In genomic region chr5:137740506-137740905, GRCm38 (mm10) we compare ENCODE assay signal across 8 mouse cellular contexts. TPM values are rescaled to one million over a fixed set of nuclear protein-coding genes. Genes with fewer than 3 reads are reported as not detected.
DNase-seq lines count a peak whose midpoint lies in the region; ATAC-seq and TF ChIP-seq lines count a peak whose summit lies in the region.

No protein-coding gene starts in this region.

- DNase-seq in kidney, adult 11 months, result no peak
- DNase-seq in embryonic facial prominence, embryonic 11.5 days (ENCODE audit: low spot score), result peak; percentile 32
- no peak for DNase-seq in embryo, embryonic 10 days (ENCODE audit: low spot score)
- no peak for DNase-seq in retina, embryonic 14.5 days (ENCODE audit: low spot score)

- H3K79me2 ChIP-seq in myocyte (ENCODE audit: control insufficient read depth, insufficient read depth), result no peaks in the 10 kb centered on the region

- H3K4me1 ChIP-seq in kidney, embryonic 15.5 days, result peaks cover 37% of the 10 kb centered on the region
- peaks cover 6% of the 10 kb centered on the region for H3K4me1 ChIP-seq in embryonic facial prominence, embryonic 11.5 days (ENCODE audit: control insufficient read depth, insufficient read depth, low read length)
- peaks cover 43% of the 10 kb centered on the region for H3K4me1 ChIP-seq in hindbrain, embryonic 15.5 days (replicated peaks)

- H3ac ChIP-seq in myocyte (ENCODE audit: control insufficient read depth, insufficient read length), result peak overlapping the region; percentile 16

- no peaks in the 10 kb centered on the region for H3K27me3 ChIP-seq in kidney, embryonic 15.5 days
- H3K27me3 ChIP-seq in embryonic facial prominence, embryonic 11.5 days (ENCODE audit: control insufficient read depth, insufficient read depth, low read length), result no peaks in the 10 kb centered on the region
- H3K27me3 ChIP-seq in hindbrain, embryonic 15.5 days, result no peaks in the 10 kb centered on the region
- H3K27me3 ChIP-seq in myocyte (ENCODE audit: control insufficient read depth, insufficient read depth, insufficient read length), result no peaks in the 10 kb centered on the region

- H3K9ac ChIP-seq in kidney, embryonic 15.5 days, result peak overlapping the region; percentile 65
- H3K9ac ChIP-seq in embryonic facial prominence, embryonic 11.5 days (replicated peaks; ENCODE audit: low read length), result peak overlapping the region; percentile 72
- H3K9ac ChIP-seq in hindbrain, embryonic 15.5 days, result peak overlapping the region; percentile 62

- H3K9me3 ChIP-seq in kidney, embryonic 15.5 days (replicated peaks), result no peaks in the 10 kb centered on the region
- H3K9me3 ChIP-seq in embryonic facial prominence, embryonic 11.5 days (replicated peaks; ENCODE audit: control insufficient read depth, low read length), result no peaks in the 10 kb centered on the region
- H3K9me3 ChIP-seq in hindbrain, embryonic 15.5 days, result no peaks in the 10 kb centered on the region

- 10% methylated on average over 11 of the region's 11 CpGs for WGBS in kidney, embryonic 15.5 days
- WGBS in embryonic facial prominence, embryonic 11.5 days, result 9% methylated on average over 11 of the region's 11 CpGs
- 4% methylated on average over 11 of the region's 11 CpGs for WGBS in hindbrain, embryonic 15.5 days

- peak overlapping the region; percentile 97 for H3K4me2 ChIP-seq in kidney, embryonic 15.5 days
- H3K4me2 ChIP-seq in embryonic facial prominence, embryonic 11.5 days (ENCODE audit: low read depth, low read length), result peak overlapping the region; percentile 93
- peak overlapping the region; percentile 94 for H3K4me2 ChIP-seq in hindbrain, embryonic 15.5 days
- H3K4me2 ChIP-seq in myocyte (ENCODE audit: low read depth), result peak overlapping the region; percentile 67

- peak overlapping the region; percentile 69 for H3K4me3 ChIP-seq in kidney, embryonic 15.5 days (replicated peaks)
- peak overlapping the region; percentile 69 for H3K4me3 ChIP-seq in embryonic facial prominence, embryonic 11.5 days (ENCODE audit: low read depth, low read length)
- H3K4me3 ChIP-seq in hindbrain, embryonic 15.5 days, result peak overlapping the region; percentile 64
- peak overlapping the region; percentile 25 for H3K4me3 ChIP-seq in myocyte

- H3K27ac ChIP-seq in kidney, embryonic 15.5 days, result 0 out of 2 replicates have a peak overlapping the region, but pooled peaks have one; percentile 81
- H3K27ac ChIP-seq in embryonic facial prominence, embryonic 11.5 days (replicated peaks; ENCODE audit: low read depth, low read length), result no peak overlapping the region
- peak overlapping the region; percentile 93 for H3K27ac ChIP-seq in hindbrain, embryonic 15.5 days (replicated peaks)

- peaks cover 12% of the 10 kb centered on the region for H3K36me3 ChIP-seq in kidney, embryonic 15.5 days
- no peaks in the 10 kb centered on the region; the same call in 1 of the 2 replicates for H3K36me3 ChIP-seq in embryonic facial prominence, embryonic 11.5 days (replicated peaks; ENCODE audit: control insufficient read depth, insufficient read depth, low read depth, low read length)
- H3K36me3 ChIP-seq in hindbrain, embryonic 15.5 days, result peaks cover 16% of the 10 kb centered on the region
- H3K36me3 ChIP-seq in myocyte (ENCODE audit: control insufficient read depth, insufficient read depth), result no peaks in the 10 kb centered on the region

- ATAC-seq in kidney, embryonic 15.5 days (replicated peaks; ENCODE audit: low FRiP score), result no peak
- ATAC-seq in embryonic facial prominence, embryonic 11.5 days (replicated peaks; ENCODE audit: insufficient number of reproducible peaks, low FRiP score, low TSS enrichment, low read depth), result 0 out of 2 replicates have a peak, but pooled peaks have one; percentile 12
- ATAC-seq in hindbrain, embryonic 15.5 days (ENCODE audit: low FRiP score, low read depth), result no peak; the same call in 1 of the 2 replicates
- no peak for ATAC-seq in activated CD4-positive, CD25-positive, alpha-beta regulatory T cell, adult 4 months

- no peak for TF ChIP-seq POLR2A in myocyte (IDR thresholded peaks at IDR 0.05; ENCODE audit: insufficient read length, low read depth)

TF ChIP-seq in myocyte, 11 proteins besides CTCF, POLR2A, EP300 and RAD21:
- no peak for TF ChIP-seq MYOD1 (IDR thresholded peaks at IDR 0.05; ENCODE audit: control insufficient read depth in 1 of 3, insufficient read length in 2 of 3, low read depth in 2 of 3)
- no peak for TF ChIP-seq USF1 (IDR thresholded peaks at IDR 0.05; ENCODE audit: low read depth)
- no peak for TF ChIP-seq CEBPB (IDR thresholded peaks at IDR 0.05; ENCODE audit: insufficient read depth, poor library complexity, severe bottlenecking)
TF ChIP-seq in myocyte: peak in this region for 0.

RNA-seq across cellular contexts. Expression of gene Nyap1, which starts 0.9 kb away (rescaled TPM):
- 1.8 and 2.1 TPM in 2 replicates for polyA plus RNA-seq in kidney, embryonic 15.5 days (2015; fragmentation: Nextera tagmentation; extraction: Ambion mirVana)
- polyA plus RNA-seq in embryonic facial prominence, embryonic 11.5 days (2014; fragmentation: Nextera tagmentation; extraction: Ambion mirVana), result 1.6 and 2.5 TPM in 2 replicates
- 44.1 and 48.5 TPM in 2 replicates for polyA plus RNA-seq in hindbrain, embryonic 15.5 days (2015; fragmentation: Nextera tagmentation; extraction: Ambion mirVana)
- 2.7 TPM for polyA plus RNA-seq in myocyte (2012; fragmentation: generic; extraction: Trizol)
- polyA plus RNA-seq in activated CD4-positive, CD25-positive, alpha-beta regulatory T cell, adult 4 months (2017; shearing (Covaris generic)), result under 1 TPM in 1 of 2 experiments, not detected in 1; 0.19 TPM

RNA-seq across cellular contexts. Expression of gene Tsc22d4, which starts 5.0 kb away (rescaled TPM):
- polyA plus RNA-seq in kidney, embryonic 15.5 days (2015; fragmentation: Nextera tagmentation; extraction: Ambion mirVana), result 111 and 126 TPM in 2 replicates
- 76.1 and 78.8 TPM in 2 replicates for polyA plus RNA-seq in embryonic facial prominence, embryonic 11.5 days (2014; fragmentation: Nextera tagmentation; extraction: Ambion mirVana)
- polyA plus RNA-seq in hindbrain, embryonic 15.5 days (2015; fragmentation: Nextera tagmentation; extraction: Ambion mirVana), result 84.5 and 88.6 TPM in 2 replicates
- 48.1 TPM for polyA plus RNA-seq in myocyte (2012; fragmentation: generic; extraction: Trizol)
- 10 to 100 TPM; 62.9 to 82.3 TPM for polyA plus RNA-seq in activated CD4-positive, CD25-positive, alpha-beta regulatory T cell, adult 4 months (2017; shearing (Covaris generic))

RNA-seq across cellular contexts. Expression of gene Ppp1r35, which starts 38.1 kb away (rescaled TPM):
- 25.9 and 33.2 TPM in 2 replicates for polyA plus RNA-seq in kidney, embryonic 15.5 days (2015; fragmentation: Nextera tagmentation; extraction: Ambion mirVana)
- polyA plus RNA-seq in embryonic facial prominence, embryonic 11.5 days (2014; fragmentation: Nextera tagmentation; extraction: Ambion mirVana), result 57.6 and 65.1 TPM in 2 replicates
- polyA plus RNA-seq in hindbrain, embryonic 15.5 days (2015; fragmentation: Nextera tagmentation; extraction: Ambion mirVana), result 43.4 and 44.7 TPM in 2 replicates
- polyA plus RNA-seq in myocyte (2012; fragmentation: generic; extraction: Trizol), result 40.4 TPM
- 1 to 10 TPM; 7.2 to 8.8 TPM for polyA plus RNA-seq in activated CD4-positive, CD25-positive, alpha-beta regulatory T cell, adult 4 months (2017; shearing (Covaris generic))

RNA-seq across cellular contexts. Expression of gene Mepce, which starts 46.9 kb away (rescaled TPM):
- polyA plus RNA-seq in kidney, embryonic 15.5 days (2015; fragmentation: Nextera tagmentation; extraction: Ambion mirVana), result 9.2 and 10.4 TPM in 2 replicates
- polyA plus RNA-seq in embryonic facial prominence, embryonic 11.5 days (2014; fragmentation: Nextera tagmentation; extraction: Ambion mirVana), result 11.5 and 12.5 TPM in 2 replicates
- polyA plus RNA-seq in hindbrain, embryonic 15.5 days (2015; fragmentation: Nextera tagmentation; extraction: Ambion mirVana), result 9.7 and 11.0 TPM in 2 replicates
- 34.4 TPM for polyA plus RNA-seq in myocyte (2012; fragmentation: generic; extraction: Trizol)
- polyA plus RNA-seq in activated CD4-positive, CD25-positive, alpha-beta regulatory T cell, adult 4 months (2017; shearing (Covaris generic)), result 10 to 100 TPM; 22.4 to 26.9 TPM

RNA-seq across cellular contexts. Expression of gene Zcwpw1, which starts 47.1 kb away (rescaled TPM):
- polyA plus RNA-seq in kidney, embryonic 15.5 days (2015; fragmentation: Nextera tagmentation; extraction: Ambion mirVana), result 26.6 and 31.8 TPM in 2 replicates
- polyA plus RNA-seq in embryonic facial prominence, embryonic 11.5 days (2014; fragmentation: Nextera tagmentation; extraction: Ambion mirVana), result 22.0 and 23.1 TPM in 2 replicates
- polyA plus RNA-seq in hindbrain, embryonic 15.5 days (2015; fragmentation: Nextera tagmentation; extraction: Ambion mirVana), result 11.9 and 12.8 TPM in 2 replicates
- polyA plus RNA-seq in myocyte (2012; fragmentation: generic; extraction: Trizol), result 2.2 TPM
- polyA plus RNA-seq in activated CD4-positive, CD25-positive, alpha-beta regulatory T cell, adult 4 months (2017; shearing (Covaris generic)), result 10 to 100 TPM in 1 of 2 experiments, 1 to 10 TPM in 1; 5.9 to 10.9 TPM

Comparison
In these comparisons a context has a peak if more than half of its experiments do, and no peak if none do; other contexts are left out.
1. RNA of gene Nyap1, which starts 0.9 kb away (polyA plus RNA-seq): 44.1 to 48.5 TPM in hindbrain, embryonic 15.5 days; 2.7 TPM in myocyte (single experiment), 1.8 to 2.1 TPM in kidney, embryonic 15.5 days, 1.6 to 2.5 TPM in embryonic facial prominence, embryonic 11.5 days and 0.19 TPM in activated CD4-positive, CD25-positive, alpha-beta regulatory T cell, adult 4 months; every median in the first group is over 10 times any median in the second.
2. Peak in every context shown above with its lines, with median percentiles within 50 percentile points of each other: H3K4me2 ChIP-seq, H3K4me3 ChIP-seq and H3K9ac ChIP-seq.